10 mouse cellular contexts compared by ENCODE assay signal in genomic region chr11:97500720-97501448, GRCm38 (mm10). TPM values are rescaled to one million over a fixed set of nuclear protein-coding genes. Genes with fewer than 3 reads are reported as not detected.
DNase-seq lines count a peak whose midpoint lies in the region; ATAC-seq and TF ChIP-seq lines count a peak whose summit lies in the region.
"Had no signal": no experiment of that assay in that cellular context is flagged by ENCODE, and none has a peak within 500 bp of the region (broad histone marks: within the 10 kb centered on the region; RNA-seq: fewer than 3 reads in every experiment).

No protein-coding gene starts in this region.

- 34% methylated on average over 51 of the region's 51 CpGs for WGBS in kidney, postnatal 0 days
- WGBS in forebrain, embryonic 10.5 days = 9% methylated on average over 51 of the region's 51 CpGs
- WGBS in intestine, embryonic 16.5 days = 28% methylated on average over 51 of the region's 51 CpGs
- WGBS in neural tube, embryonic 14.5 days = 11% methylated on average over 36 of the region's 51 CpGs

- peak overlapping the region; percentile 27 for H3K4me3 ChIP-seq in kidney, postnatal 0 days (replicated peaks; ENCODE audit: low read depth, low read length)
- H3K4me3 ChIP-seq in forebrain, embryonic 10.5 days = peak overlapping the region; percentile 58
- peak overlapping the region; percentile 39 for H3K4me3 ChIP-seq in intestine, embryonic 16.5 days (ENCODE audit: low read length)
- H3K4me3 ChIP-seq in neural tube, embryonic 14.5 days (ENCODE audit: low read depth, low read length) = peak overlapping the region; percentile 29

- H3K4me2 ChIP-seq in kidney, postnatal 0 days (ENCODE audit: low read length) = peak overlapping the region; percentile 50
- peak overlapping the region; percentile 53 for H3K4me2 ChIP-seq in intestine, embryonic 16.5 days (ENCODE audit: low read depth, low read length)
- H3K4me2 ChIP-seq in neural tube, embryonic 14.5 days (ENCODE audit: low read depth, low read length) = peak overlapping the region; percentile 46

- ATAC-seq in kidney, postnatal 0 days (replicated peaks; ENCODE audit: low FRiP score, low read depth) = peak; percentile 43
- ATAC-seq in intestine, embryonic 16.5 days = 0 out of 2 replicates have a peak, but pooled peaks have one; percentile 21
- ATAC-seq in neural tube, embryonic 14.5 days (ENCODE audit: low read depth) = peak; percentile 52

- no peaks in the 10 kb centered on the region for H3K9me3 ChIP-seq in kidney, postnatal 0 days (replicated peaks; ENCODE audit: low read length)
- no peaks in the 10 kb centered on the region for H3K9me3 ChIP-seq in forebrain, embryonic 10.5 days
- no peaks in the 10 kb centered on the region for H3K9me3 ChIP-seq in intestine, embryonic 16.5 days (ENCODE audit: control insufficient read depth, low read length)
- H3K9me3 ChIP-seq in neural tube, embryonic 14.5 days (ENCODE audit: control insufficient read depth, low read length) = no peaks in the 10 kb centered on the region

- H3K27me3 ChIP-seq in kidney, postnatal 0 days (ENCODE audit: insufficient read depth, low read length) = 0 out of 2 replicates have a peak, but pooled peaks cover 4% of the 10 kb centered on the region
- peaks cover 77% of the 10 kb centered on the region for H3K27me3 ChIP-seq in forebrain, embryonic 10.5 days (ENCODE audit: poor library complexity, severe bottlenecking)
- peaks cover 22% of the 10 kb centered on the region for H3K27me3 ChIP-seq in intestine, embryonic 16.5 days (replicated peaks; ENCODE audit: control insufficient read depth, insufficient read depth, low read length)
- peaks cover 22% of the 10 kb centered on the region for H3K27me3 ChIP-seq in neural tube, embryonic 14.5 days (ENCODE audit: control insufficient read depth, insufficient read depth, low read length)

- no peak overlapping the region for H3K9ac ChIP-seq in kidney, postnatal 0 days (ENCODE audit: low read depth, low read length)
- H3K9ac ChIP-seq in intestine, embryonic 16.5 days (ENCODE audit: low read depth, low read length) = peak overlapping the region; percentile 46
- H3K9ac ChIP-seq in neural tube, embryonic 14.5 days (replicated peaks; ENCODE audit: low read depth, low read length) = 0 out of 2 replicates have a peak overlapping the region, but pooled peaks have one; percentile 25

- no peak for TF ChIP-seq CTCF in kidney, postnatal 0 days (IDR thresholded peaks at IDR 0.05; ENCODE audit: low read depth)

- H3K36me3 ChIP-seq in kidney, postnatal 0 days (ENCODE audit: insufficient read depth, low read length) = peaks cover 14% of the 10 kb centered on the region
- H3K36me3 ChIP-seq in forebrain, embryonic 10.5 days (replicated peaks) = peaks cover 11% of the 10 kb centered on the region
- no peaks in the 10 kb centered on the region; the same call in 1 of the 2 replicates for H3K36me3 ChIP-seq in intestine, embryonic 16.5 days (ENCODE audit: control insufficient read depth, insufficient read depth, low read length)
- peaks cover 4% of the 10 kb centered on the region; the same call in 1 of the 2 replicates for H3K36me3 ChIP-seq in neural tube, embryonic 14.5 days (ENCODE audit: control insufficient read depth, insufficient read depth, low read length)

- H3K4me1 ChIP-seq in kidney, postnatal 0 days (replicated peaks; ENCODE audit: insufficient read depth, low read length) = 0 out of 2 replicates have a peak, but pooled peaks cover 11% of the 10 kb centered on the region
- H3K4me1 ChIP-seq in forebrain, embryonic 10.5 days = peaks cover 24% of the 10 kb centered on the region
- peaks cover 4% of the 10 kb centered on the region for H3K4me1 ChIP-seq in intestine, embryonic 16.5 days (ENCODE audit: control insufficient read depth, insufficient read depth, low read length)
- H3K4me1 ChIP-seq in neural tube, embryonic 14.5 days (ENCODE audit: control insufficient read depth, insufficient read depth, low read length) = peaks cover 6% of the 10 kb centered on the region; the same call in 1 of the 2 replicates

- no peak overlapping the region for H3K27ac ChIP-seq in kidney, postnatal 0 days
- H3K27ac ChIP-seq in forebrain, embryonic 10.5 days = peak overlapping the region; percentile 71
- no peak overlapping the region for H3K27ac ChIP-seq in intestine, embryonic 16.5 days (ENCODE audit: low read length)
- no peak overlapping the region for H3K27ac ChIP-seq in neural tube, embryonic 14.5 days (ENCODE audit: low read depth, low read length)
- H3K27ac ChIP-seq: macrophage had no signal

- intact Hi-C loops in gastrocnemius, postnatal 36 days (cut with DNase I) = no loop called here

- DNase-seq in kidney, postnatal 0 days (ENCODE audit: low spot score) = no peak
- DNase-seq in kidney, postnatal 10 days = no peak
- DNase-seq in forebrain, embryonic 10.5 days (ENCODE audit: extremely low spot score, low spot score) = no peak
- DNase-seq in gastrocnemius, postnatal 36 days = no peak
- DNase-seq in layer of hippocampus, adult 9-11 months = no peak
- DNase-seq in lung, postnatal 14 days = no peak
- DNase-seq: kidney, adult 11 months had no signal

RNA-seq across cellular contexts. Expression of gene 4933428G20Rik, which starts 0.7 kb away (rescaled TPM):
- 0.08 and 0.28 TPM in 2 replicates for polyA plus RNA-seq in kidney, postnatal 0 days (2015; fragmentation: Nextera tagmentation; extraction: Ambion mirVana)
- polyA plus RNA-seq in forebrain, embryonic 10.5 days (2016; fragmentation: Nextera tagmentation; extraction: Ambion mirVana) = 0.30 and 0.41 TPM in 2 replicates
- polyA plus RNA-seq in intestine, embryonic 16.5 days (2015; fragmentation: Nextera tagmentation; extraction: Ambion mirVana) = 0.18 and 0.45 TPM in 2 replicates
- polyA plus RNA-seq in neural tube, embryonic 14.5 days (2014; fragmentation: Nextera tagmentation; extraction: Ambion mirVana) = 0.26 and 0.33 TPM in 2 replicates
- total RNA-seq in gastrocnemius, postnatal 36 days (2021) = not detected
- polyA plus RNA-seq: macrophage had no signal
